Mouse (Mus musculus): ENCODE measurements around the gene Arl3. TPM values are rescaled to one million over a fixed set of nuclear protein-coding genes. Genes with fewer than 3 reads are reported as not detected.
"Not testable (repeated sequence)": the region's sequence is repeated elsewhere in the genome, so short reads cannot be mapped to it uniquely, and the experiment has no call there.

Gene Arl3
- polyA plus RNA-seq, 1 experiment = 253 TPM

GRCm38 (mm10) chr19:46592751-46593439 is 19.9 kb upstream of the Arl3 start:
- no peak for DNase-seq (ENCODE audit: extremely low spot score in 1 of 2, low spot score in 1 of 2)

- no peak for DNase-seq (ENCODE audit: extremely low spot score in 1 of 2, low spot score in 1 of 2)
Measured at GRCm38 (mm10) chr19:46591575-46591974, 18.6 kb upstream of the Arl3 start.

- DNase-seq (ENCODE audit: extremely low spot score in 1 of 2, low spot score in 1 of 2) = peak; percentile 47 to 92
Measured at GRCm38 (mm10) chr19:46587823-46588508, 15.0 kb upstream of the Arl3 start.

- DNase-seq (ENCODE audit: extremely low spot score in 1 of 2, low spot score in 1 of 2) = no peak
Measured at GRCm38 (mm10) chr19:46575196-46575595, 2.2 kb upstream of the Arl3 start.

- no peak for DNase-seq (ENCODE audit: extremely low spot score in 1 of 2, low spot score in 1 of 2)
Measured at GRCm38 (mm10) chr19:46573990-46574389, 992 bp upstream of the Arl3 start.

- peak in 1 of 2 experiments; percentile 39 for DNase-seq (ENCODE audit: extremely low spot score in 1 of 2, low spot score in 1 of 2)
Measured at GRCm38 (mm10) chr19:46572548-46572947, 450 bp downstream of the Arl3 start.

GRCm38 (mm10) chr19:46571878-46572244 is 1.1 kb downstream of the Arl3 start:
- no peak for DNase-seq (ENCODE audit: extremely low spot score in 1 of 2, low spot score in 1 of 2)

- DNase-seq (ENCODE audit: extremely low spot score in 1 of 2, low spot score in 1 of 2) = not testable (repeated sequence)
Measured at GRCm38 (mm10) chr19:46571211-46571877, 1.7 kb downstream of the Arl3 start.

- DNase-seq (ENCODE audit: extremely low spot score in 1 of 2, low spot score in 1 of 2) = no peak
Measured at GRCm38 (mm10) chr19:46564043-46564462, 8.9 kb downstream of the Arl3 start.

- no peak for DNase-seq (ENCODE audit: extremely low spot score in 1 of 2, low spot score in 1 of 2)
Measured at GRCm38 (mm10) chr19:46563603-46564002, 9.4 kb downstream of the Arl3 start.

GRCm38 (mm10) chr19:46562581-46563515 is 10.2 kb downstream of the Arl3 start:
- no peak for DNase-seq (ENCODE audit: extremely low spot score in 1 of 2, low spot score in 1 of 2)

GRCm38 (mm10) chr19:46562132-46562531 is 10.9 kb downstream of the Arl3 start:
- DNase-seq (ENCODE audit: extremely low spot score in 1 of 2, low spot score in 1 of 2) = peak in 1 of 2 experiments; percentile 61

- no peak for DNase-seq (ENCODE audit: extremely low spot score in 1 of 2, low spot score in 1 of 2)
Measured at GRCm38 (mm10) chr19:46558631-46559030, 14.4 kb downstream of the Arl3 start.

GRCm38 (mm10) chr19:46558009-46558408 is 15.0 kb downstream of the Arl3 start:
- DNase-seq (ENCODE audit: extremely low spot score in 1 of 2, low spot score in 1 of 2) = no peak

GRCm38 (mm10) chr19:46553541-46553955 is 19.4 kb downstream of the Arl3 start:
- peak in 1 of 2 experiments; percentile 47 for DNase-seq (ENCODE audit: extremely low spot score in 1 of 2, low spot score in 1 of 2)

- no peak for DNase-seq (ENCODE audit: extremely low spot score in 1 of 2, low spot score in 1 of 2)
Measured at GRCm38 (mm10) chr19:46552496-46552895, 20.5 kb downstream of the Arl3 start.

GRCm38 (mm10) chr19:46550385-46550784 is 22.6 kb downstream of the Arl3 start:
- DNase-seq (ENCODE audit: extremely low spot score in 1 of 2, low spot score in 1 of 2) = no peak

- DNase-seq (ENCODE audit: extremely low spot score in 1 of 2, low spot score in 1 of 2) = no peak
Measured at GRCm38 (mm10) chr19:46548110-46548509, 24.9 kb downstream of the Arl3 start.

GRCm38 (mm10) chr19:46547565-46547964 is 25.4 kb downstream of the Arl3 start:
- DNase-seq (ENCODE audit: extremely low spot score in 1 of 2, low spot score in 1 of 2) = no peak

GRCm38 (mm10) chr19:46542750-46543149 is 30.2 kb downstream of the Arl3 start:
- no peak for DNase-seq (ENCODE audit: extremely low spot score in 1 of 2, low spot score in 1 of 2)

Measured in frontal cortex, adult 2 months (tissue).